Mouse (Mus musculus): Measurements from ENCODE around the gene Laptm5. TPM values are rescaled to one million over a fixed set of nuclear protein-coding genes. Genes with fewer than 3 reads are reported as not detected.

Gene Laptm5
- polyA plus RNA-seq (2015; fragmentation: Nextera tagmentation; extraction: Ambion mirVana): 80.7 and 81.0 TPM in 2 replicates

DNA sequence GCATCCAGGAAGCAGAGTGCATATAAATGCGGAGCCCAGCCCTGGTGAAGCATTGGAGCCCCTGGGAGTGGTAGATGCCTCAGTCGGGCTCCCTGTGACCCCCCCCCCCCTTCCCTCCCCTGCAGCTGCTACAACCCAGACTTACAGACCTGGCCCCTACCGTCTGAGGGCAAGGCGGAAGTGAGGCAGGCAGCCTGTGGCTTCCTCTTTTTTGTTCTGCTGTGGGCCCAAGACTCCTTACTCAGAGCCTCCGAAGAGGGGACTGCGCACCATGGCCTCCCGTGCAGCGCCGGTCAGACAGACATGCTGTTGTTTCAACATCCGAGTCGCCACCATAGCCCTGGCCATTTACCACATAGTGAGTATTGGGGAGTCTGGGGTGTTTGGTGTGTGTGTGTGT, at the start of gene Laptm5:
Gene Laptm5, plus strand, starts transcription at position 49 of the 400 bp plus-strand sequence.
- H3K27me3 ChIP-seq: no peaks in the 10 kb centered on the region
- H3K36me3 ChIP-seq (replicated peaks): no peaks in the 10 kb centered on the region
- no peaks in the 10 kb centered on the region for H3K9me3 ChIP-seq (replicated peaks)
- 19% methylated on average over 11 of the region's 11 CpGs for WGBS (ENCODE audit: insufficient replicate concordance)
- H3K4me3 ChIP-seq (replicated peaks): peak within 1 kb of the TSS; percentile 41
- no peak within 1 kb of the TSS; the same call in 1 of the 2 replicates for H3K9ac ChIP-seq
- ATAC-seq (ENCODE audit: insufficient read depth): no peak; the same call in 1 of the 2 replicates
- peak within 1 kb of the TSS; percentile 37 for H3K4me2 ChIP-seq
- H3K4me1 ChIP-seq (replicated peaks): peaks cover 27% of the 10 kb centered on the region
- peak within 1 kb of the TSS; percentile 79 for H3K27ac ChIP-seq (replicated peaks)

DNA sequence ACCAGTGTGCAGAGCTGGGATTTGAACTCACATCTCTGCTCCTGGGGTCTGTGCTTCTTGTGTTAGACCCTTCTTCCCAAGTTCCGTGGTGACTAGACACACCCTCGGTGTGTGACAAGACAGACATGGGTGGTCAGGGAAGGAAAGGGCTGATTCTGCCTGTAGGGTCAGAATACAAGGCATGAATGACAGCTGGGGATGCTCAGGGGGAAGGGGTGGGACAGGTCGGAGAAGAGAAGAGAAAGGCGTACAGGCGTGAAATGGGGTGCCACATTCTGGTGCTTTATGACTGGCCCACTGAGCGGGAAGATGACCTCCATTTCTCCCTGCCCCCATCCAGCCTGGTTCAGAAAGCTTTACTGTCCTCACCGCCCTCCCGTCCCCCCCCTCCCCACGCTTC, 47.5 kb upstream of the Laptm5 start:
- WGBS (ENCODE audit: insufficient replicate concordance): 33% methylated on average over 8 of the region's 9 CpGs

DNA sequence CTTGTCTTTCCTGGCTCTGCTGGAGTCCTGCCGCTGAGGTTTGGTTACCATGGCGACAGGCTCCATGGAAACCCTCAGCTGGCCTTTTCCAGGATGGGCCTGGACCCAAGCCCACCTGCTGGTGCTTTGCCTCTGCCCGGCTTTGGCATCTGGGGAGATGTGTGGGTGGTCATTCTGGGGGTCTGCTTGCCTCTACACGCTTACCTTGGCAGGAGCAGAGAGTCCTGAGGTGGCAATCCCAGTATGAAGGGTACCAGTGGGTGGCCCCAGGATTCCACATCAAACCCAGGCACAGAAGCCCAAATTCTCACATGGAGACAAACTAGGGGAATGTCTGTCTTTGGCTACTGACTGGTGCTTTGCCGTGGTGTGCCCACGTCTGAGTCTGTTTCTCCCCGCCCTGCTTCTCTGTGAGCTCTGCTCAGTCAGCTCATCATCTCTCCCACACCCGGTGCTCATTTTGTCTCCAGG, 47.0 kb upstream of the Laptm5 start:
- no peak for ATAC-seq (ENCODE audit: insufficient read depth)
- Histone ChIP-seq H3K27ac (replicated peaks) (no peak overlapping the region), H3K4me2 (no peak overlapping the region), H3K9me3 (replicated peaks) (no peaks in the 10 kb centered on the region), H3K27me3 (peaks cover 27% of the 10 kb centered on the region), H3K4me1 (replicated peaks) (no peaks in the 10 kb centered on the region), H3K9ac (no peak overlapping the region), H3K4me3 (replicated peaks) (no peak overlapping the region), H3K36me3 (replicated peaks) (no peaks in the 10 kb centered on the region)
- 26% methylated on average over 8 of the region's 8 CpGs for WGBS (ENCODE audit: insufficient replicate concordance)

More for the DNA sequence above, 47.5 kb upstream of the Laptm5 start:
- H3K4me3 ChIP-seq (replicated peaks): no peak overlapping the region
- no peaks in the 10 kb centered on the region for H3K36me3 ChIP-seq (replicated peaks)
- H3K27me3 ChIP-seq: peaks cover 32% of the 10 kb centered on the region
- no peaks in the 10 kb centered on the region for H3K4me1 ChIP-seq (replicated peaks)
- ATAC-seq (ENCODE audit: insufficient read depth): no peak
- no peak overlapping the region for H3K27ac ChIP-seq (replicated peaks)
- H3K4me2 ChIP-seq: no peak overlapping the region
- no peaks in the 10 kb centered on the region for H3K9me3 ChIP-seq (replicated peaks)
- H3K9ac ChIP-seq: no peak overlapping the region

DNA sequence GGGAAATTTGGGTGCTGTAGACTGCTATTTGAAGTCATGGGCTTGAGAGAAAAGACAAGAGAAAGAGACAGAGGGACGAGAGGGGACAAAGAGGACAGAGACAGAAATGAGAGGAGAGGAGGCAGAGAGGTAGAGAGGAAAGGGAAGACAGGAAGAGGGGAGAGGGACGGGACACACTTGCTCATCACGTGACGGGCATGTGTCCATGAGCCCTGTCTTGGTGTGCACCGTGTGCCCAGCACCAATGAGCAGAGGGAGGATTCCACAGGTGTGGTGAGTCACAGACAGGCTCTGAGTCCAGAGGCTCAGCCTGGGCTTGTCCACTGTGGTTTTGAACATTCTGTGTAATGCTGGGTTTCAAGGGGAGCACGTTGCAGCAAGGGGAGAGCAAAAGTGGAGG, 45.0 kb upstream of the Laptm5 start:
- Histone ChIP-seq H3K4me3 (replicated peaks) (no peak overlapping the region), H3K9me3 (replicated peaks) (no peaks in the 10 kb centered on the region), H3K36me3 (replicated peaks) (no peaks in the 10 kb centered on the region), H3K4me1 (replicated peaks) (no peaks in the 10 kb centered on the region), H3K27me3 (peaks cover 13% of the 10 kb centered on the region; the same call in 1 of the 2 replicates), H3K4me2 (no peak overlapping the region), H3K9ac (no peak overlapping the region), H3K27ac (replicated peaks) (no peak overlapping the region)
- no peak for ATAC-seq (ENCODE audit: insufficient read depth)
- 34% methylated on average over 6 of the region's 6 CpGs for WGBS (ENCODE audit: insufficient replicate concordance)

DNA sequence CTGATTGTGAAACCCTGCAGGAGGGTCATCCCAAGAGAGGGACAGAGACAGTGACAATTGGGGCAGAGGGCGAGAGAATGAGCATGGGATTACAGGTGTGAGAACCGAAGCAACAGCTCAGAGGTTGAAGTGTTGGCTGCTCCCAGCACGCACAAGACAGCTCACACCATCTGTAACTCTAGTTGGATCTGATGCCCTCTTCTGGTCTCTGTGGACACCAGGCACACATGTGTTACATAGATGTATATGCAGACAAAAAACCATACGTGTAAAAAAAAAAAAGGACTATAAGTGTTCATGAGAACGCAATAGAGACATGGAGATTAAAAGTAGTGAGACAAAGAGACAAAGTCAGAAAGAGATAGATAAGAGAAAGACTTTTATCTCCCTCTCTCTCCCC, 44.1 kb upstream of the Laptm5 start:
- Histone ChIP-seq H3K27me3 (peaks cover 13% of the 10 kb centered on the region; the same call in 1 of the 2 replicates), H3K9ac (no peak overlapping the region), H3K4me3 (replicated peaks) (no peak overlapping the region), H3K4me2 (no peak overlapping the region), H3K4me1 (replicated peaks) (no peaks in the 10 kb centered on the region), H3K36me3 (replicated peaks) (no peaks in the 10 kb centered on the region), H3K27ac (replicated peaks) (no peak overlapping the region), H3K9me3 (replicated peaks) (no peaks in the 10 kb centered on the region)
- ATAC-seq (ENCODE audit: insufficient read depth): no peak
- 35% methylated on average over 5 of the region's 5 CpGs for WGBS (ENCODE audit: insufficient replicate concordance)

DNA sequence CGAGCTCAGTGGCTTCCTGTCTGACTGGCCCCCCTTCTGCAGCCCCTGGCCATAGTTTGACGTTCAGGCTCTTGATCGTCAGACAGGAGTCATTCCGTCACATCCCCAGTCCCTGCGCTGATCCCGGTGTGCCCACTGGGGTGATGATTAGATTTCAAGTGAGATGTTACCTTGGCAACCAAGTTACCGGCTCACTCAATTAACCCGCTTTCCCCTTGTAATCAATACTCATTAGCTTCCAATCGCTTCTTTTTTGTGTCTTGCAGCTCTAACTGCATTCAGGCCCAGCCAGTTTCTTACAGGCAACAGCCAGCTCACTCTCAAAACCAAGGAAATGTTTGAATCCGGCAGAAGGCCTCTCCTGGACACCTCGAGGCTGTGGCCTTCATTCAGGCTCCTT, 40.5 kb upstream of the Laptm5 start:
- no peak overlapping the region for H3K4me2 ChIP-seq
- ATAC-seq (ENCODE audit: insufficient read depth): no peak
- H3K27me3 ChIP-seq: peaks cover 27% of the 10 kb centered on the region
- H3K36me3 ChIP-seq (replicated peaks): no peaks in the 10 kb centered on the region
- no peak overlapping the region for H3K27ac ChIP-seq (replicated peaks)
- no peak overlapping the region for H3K9ac ChIP-seq
- H3K4me3 ChIP-seq (replicated peaks): no peak overlapping the region
- H3K4me1 ChIP-seq (replicated peaks): no peaks in the 10 kb centered on the region
- no peaks in the 10 kb centered on the region for H3K9me3 ChIP-seq (replicated peaks)
- WGBS (ENCODE audit: insufficient replicate concordance): 49% methylated on average over 11 of the region's 11 CpGs

DNA sequence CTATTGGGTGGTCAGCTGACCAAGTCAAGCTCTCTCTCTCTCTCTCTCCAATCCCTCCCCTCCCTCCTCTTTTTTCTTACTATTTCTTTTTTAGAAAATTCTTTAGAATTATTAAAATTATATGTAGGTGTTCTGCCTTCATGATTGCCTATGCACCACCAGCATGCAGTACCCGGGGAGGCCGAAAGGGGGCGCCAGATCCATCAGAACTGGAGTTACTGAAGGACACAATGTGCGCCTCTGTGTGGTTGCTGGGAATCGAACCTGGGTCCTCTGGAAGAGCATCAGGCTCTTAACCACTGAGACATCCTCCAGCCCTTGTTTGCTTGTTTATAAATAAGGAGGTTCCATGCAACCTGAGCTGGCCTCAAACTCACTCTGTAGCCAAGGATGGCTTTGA, 39.5 kb upstream of the Laptm5 start:
- Histone ChIP-seq H3K4me3 (replicated peaks) (no peak overlapping the region), H3K9ac (no peak overlapping the region), H3K4me2 (no peak overlapping the region), H3K9me3 (replicated peaks) (no peaks in the 10 kb centered on the region), H3K4me1 (replicated peaks) (no peaks in the 10 kb centered on the region), H3K36me3 (replicated peaks) (no peaks in the 10 kb centered on the region), H3K27me3 (peaks cover 25% of the 10 kb centered on the region), H3K27ac (replicated peaks) (no peak overlapping the region)
- 60% methylated on average over 5 of the region's 5 CpGs for WGBS (ENCODE audit: insufficient replicate concordance)
- no peak for ATAC-seq (ENCODE audit: insufficient read depth)

DNA sequence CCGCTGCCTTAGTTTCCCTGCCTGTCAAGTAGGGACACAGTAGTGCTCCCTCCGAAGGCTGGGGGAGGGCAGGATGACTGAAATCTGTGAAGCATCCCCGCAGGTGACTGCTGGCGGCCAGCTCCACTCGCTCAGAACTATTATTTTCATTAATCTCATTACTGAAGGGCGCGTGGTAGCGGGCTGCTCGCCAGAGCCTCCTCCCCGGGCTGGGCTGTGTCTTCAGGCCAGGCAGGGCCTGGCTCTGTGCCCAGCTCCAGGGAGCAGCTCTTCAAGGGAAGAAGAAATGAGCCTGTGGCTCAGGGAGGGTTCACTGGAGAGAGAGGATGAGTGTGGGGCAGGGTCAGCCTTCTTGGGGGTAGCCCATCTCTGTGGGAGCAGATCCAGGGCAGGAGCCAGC, 38.3 kb upstream of the Laptm5 start:
- no peaks in the 10 kb centered on the region for H3K4me1 ChIP-seq (replicated peaks)
- H3K4me3 ChIP-seq (replicated peaks): no peak overlapping the region
- H3K27me3 ChIP-seq: peaks cover 22% of the 10 kb centered on the region
- H3K9me3 ChIP-seq (replicated peaks): no peaks in the 10 kb centered on the region
- WGBS (ENCODE audit: insufficient replicate concordance): 37% methylated on average over 10 of the region's 10 CpGs
- no peak overlapping the region for H3K4me2 ChIP-seq
- no peak for ATAC-seq (ENCODE audit: insufficient read depth)
- H3K27ac ChIP-seq (replicated peaks): no peak overlapping the region
- no peaks in the 10 kb centered on the region for H3K36me3 ChIP-seq (replicated peaks)
- no peak overlapping the region for H3K9ac ChIP-seq

DNA sequence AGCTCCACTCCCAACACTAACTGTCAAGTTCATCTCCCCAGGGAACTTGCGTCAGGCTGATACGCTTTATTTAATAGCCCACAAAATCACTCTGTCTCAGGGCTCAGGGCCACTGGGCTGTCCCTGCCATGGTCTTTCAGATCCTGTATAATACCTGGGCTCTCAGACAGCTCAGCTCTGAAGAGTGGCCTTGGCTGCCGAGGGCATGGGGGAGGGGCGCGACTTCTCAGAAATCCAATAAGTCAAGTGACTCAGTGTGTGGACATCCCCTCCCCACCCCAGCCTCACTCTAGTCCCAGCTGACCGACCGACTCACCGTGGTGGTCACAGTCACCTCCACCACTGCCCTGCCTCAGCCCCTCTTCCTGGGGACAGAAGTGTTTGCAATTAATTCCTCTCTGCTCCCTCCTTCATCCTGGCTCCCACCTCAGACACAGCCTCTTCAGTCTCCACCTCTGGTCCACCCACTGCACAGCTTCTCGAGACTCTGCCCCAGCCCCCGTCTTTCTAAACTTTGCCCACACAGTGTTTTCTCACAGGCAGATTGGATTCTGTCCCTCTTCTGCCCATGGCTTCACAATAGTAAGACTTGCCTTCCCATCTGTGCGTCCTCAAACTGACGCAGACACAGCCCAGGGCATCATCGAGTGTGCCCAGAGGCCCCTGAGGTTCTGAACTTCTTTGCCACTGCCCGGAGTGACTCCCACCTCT, 36.8 kb upstream of the Laptm5 start:
- H3K9me3 ChIP-seq (replicated peaks): no peaks in the 10 kb centered on the region
- H3K4me3 ChIP-seq (replicated peaks): no peak overlapping the region
- H3K27me3 ChIP-seq: peaks cover 22% of the 10 kb centered on the region
- no peak overlapping the region for H3K4me2 ChIP-seq
- no peak overlapping the region for H3K27ac ChIP-seq (replicated peaks)
- no peaks in the 10 kb centered on the region for H3K36me3 ChIP-seq (replicated peaks)
- WGBS (ENCODE audit: insufficient replicate concordance): 44% methylated on average over 14 of the region's 14 CpGs
- no peak for ATAC-seq (ENCODE audit: insufficient read depth)
- H3K4me1 ChIP-seq (replicated peaks): no peaks in the 10 kb centered on the region
- no peak overlapping the region for H3K9ac ChIP-seq

DNA sequence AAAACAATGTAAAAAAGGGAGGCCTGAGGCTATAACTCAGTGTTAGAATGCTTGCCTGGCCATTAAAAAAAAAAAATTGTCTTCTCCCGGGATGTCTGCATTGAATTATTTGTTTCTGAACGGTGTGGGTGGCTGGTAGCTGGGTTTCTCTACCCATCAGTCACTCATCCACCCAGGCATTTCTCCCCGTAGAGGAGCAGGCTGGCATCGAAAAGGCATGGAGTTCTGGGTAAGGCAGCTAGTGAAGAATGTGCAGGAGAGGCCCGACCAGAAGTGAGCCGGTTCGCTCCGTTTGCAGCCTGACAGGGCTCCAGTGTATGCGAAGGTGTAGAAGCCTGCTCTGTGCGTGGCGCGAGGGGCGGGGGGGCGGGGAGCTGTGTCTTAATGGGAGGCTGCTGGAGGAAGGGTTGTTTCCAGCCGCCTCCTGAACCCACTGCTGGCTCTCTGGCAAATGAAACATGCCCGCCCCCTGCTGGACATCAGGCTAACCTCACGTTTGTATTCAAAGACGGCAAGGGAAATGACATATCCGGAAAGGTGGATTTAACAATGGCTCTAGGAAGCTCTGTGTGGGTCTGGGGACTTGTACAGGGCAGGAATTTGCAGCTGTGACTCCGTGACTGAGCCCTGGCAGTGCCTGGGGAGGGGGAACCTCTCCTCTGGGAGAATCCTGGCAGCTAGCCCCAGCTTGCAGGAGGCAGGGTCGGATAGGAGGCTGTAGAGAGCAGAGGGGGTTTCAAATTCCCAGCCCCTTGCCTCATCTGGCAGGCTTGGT, 34.5 kb upstream of the Laptm5 start:
- Histone ChIP-seq H3K9ac (no peak overlapping the region), H3K36me3 (replicated peaks) (no peaks in the 10 kb centered on the region), H3K9me3 (replicated peaks) (no peaks in the 10 kb centered on the region), H3K27ac (replicated peaks) (no peak overlapping the region), H3K4me3 (replicated peaks) (no peak overlapping the region), H3K27me3 (peaks cover 22% of the 10 kb centered on the region), H3K4me2 (peak overlapping the region; percentile 33; the same call in 1 of the 2 replicates), H3K4me1 (replicated peaks) (no peaks in the 10 kb centered on the region)
- ATAC-seq (ENCODE audit: insufficient read depth): no peak
- 8% methylated on average over 21 of the region's 21 CpGs for WGBS (ENCODE audit: insufficient replicate concordance)

DNA sequence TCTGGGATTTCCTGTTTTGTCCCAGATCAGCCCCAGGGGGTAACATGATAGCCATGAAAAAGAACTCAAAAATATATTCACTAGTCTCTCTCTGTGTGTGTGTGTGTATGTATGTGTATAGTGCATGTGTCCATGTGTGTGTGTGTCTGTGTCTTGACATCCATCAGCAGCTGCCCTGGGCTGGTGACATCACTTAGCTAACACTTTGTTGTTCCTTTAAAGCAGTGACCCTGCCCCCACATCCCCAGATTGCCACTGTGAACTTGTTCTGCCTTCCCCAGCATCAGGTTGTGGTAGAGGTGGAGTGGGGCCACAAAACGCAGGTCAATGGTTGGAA, 33.9 kb upstream of the Laptm5 start:
- no peak overlapping the region for H3K4me2 ChIP-seq
- peaks cover 22% of the 10 kb centered on the region for H3K27me3 ChIP-seq
- no peak for ATAC-seq (ENCODE audit: insufficient read depth)
- 64% methylated on average over 1 of the region's 1 CpGs for WGBS (ENCODE audit: insufficient replicate concordance)
- H3K27ac ChIP-seq (replicated peaks): no peak overlapping the region
- no peaks in the 10 kb centered on the region for H3K9me3 ChIP-seq (replicated peaks)
- H3K4me1 ChIP-seq (replicated peaks): no peaks in the 10 kb centered on the region
- H3K4me3 ChIP-seq (replicated peaks): no peak overlapping the region
- H3K9ac ChIP-seq: no peak overlapping the region
- no peaks in the 10 kb centered on the region for H3K36me3 ChIP-seq (replicated peaks)
